Mouse (Mus musculus) ES-E14 (cell line): ENCODE results near the gene Tpm3. TPM values are rescaled to one million over a fixed set of nuclear protein-coding genes. Genes with fewer than 3 reads are reported as not detected.
A peak's percentile ranks its signal among the peaks of the same experiment; 100 is the strongest.

Experiments
- DNase-seq: peaks from one replicate; pipeline ENCODE4 v3.0.0-alpha.2; 2013; ENCODE audit warnings: low read depth, low spot score
- H3K27ac ChIP-seq: 2 replicates; pipeline ENCODE4 v1.5.1; 2012; ENCODE audit warnings: low read depth, mild to moderate bottlenecking, low read length, moderate library complexity, mixed read lengths; ENCODE audit not compliant: poor library complexity, insufficient read depth, severe bottlenecking
- H3K36me3 ChIP-seq: 2 replicates; pipeline ENCODE4 v1.6.1; 2012; ENCODE audit warnings: mild to moderate bottlenecking, low read length, moderate library complexity, mixed read lengths; ENCODE audit not compliant: control insufficient read depth, poor library complexity, insufficient read depth, severe bottlenecking
- H3K4me1 ChIP-seq, 2 experiments: fragments of 150-350 bp in 1 of 2; sonication (generic) in 1 of 2; 2 replicates each; pipeline ENCODE4 v1.6.1; 2012; ENCODE audit warnings: low read length in 2 of 2, mild to moderate bottlenecking in 1 of 2, mixed read lengths in 1 of 2; ENCODE audit not compliant: control insufficient read depth in 2 of 2, insufficient read depth in 2 of 2, poor library complexity in 1 of 2
- H3K4me3 ChIP-seq, 2 experiments: fragments of 150-350 bp in 1 of 2; sonication (generic) in 1 of 2; 2 replicates each; pipeline ENCODE4 v1.5.1; 2012; ENCODE audit warnings: low read length in 2 of 2, low read depth in 1 of 2, mild to moderate bottlenecking in 1 of 2, mixed read lengths in 1 of 2; ENCODE audit not compliant: insufficient read depth in 1 of 2, poor library complexity in 1 of 2, severe bottlenecking in 1 of 2
- H3K9ac ChIP-seq: 2 replicates; pipeline ENCODE4 v1.6.1; 2012; ENCODE audit warnings: low read depth, mild to moderate bottlenecking, low read length, mixed read lengths; ENCODE audit not compliant: poor library complexity, insufficient read depth, severe bottlenecking
- H3K9me3 ChIP-seq: fragments of 150-350 bp; sonication (generic); 2 replicates; pipeline ENCODE4 v1.6.1; 2012; ENCODE audit warnings: low read depth, mild to moderate bottlenecking, low read length; ENCODE audit not compliant: control insufficient read depth, insufficient read depth
- CHD2 ChIP-seq: IDR thresholded peaks from 2 replicates; pipeline ENCODE4 v1.6.1; 2014; ENCODE audit warnings: mild to moderate bottlenecking, low read depth, low read length, inconsistent platforms
- HCFC1 ChIP-seq: IDR thresholded peaks from 2 replicates; pipeline ENCODE4 v1.6.1; 2012; ENCODE audit warnings: low read length, inconsistent platforms, borderline replicate concordance; ENCODE audit not compliant: insufficient read depth
- MAFK ChIP-seq: IDR thresholded peaks from 2 replicates; pipeline ENCODE4 v1.6.1; 2014; ENCODE audit warnings: mild to moderate bottlenecking, low read depth, low read length, inconsistent platforms; ENCODE audit not compliant: insufficient read depth
- ZC3H11A ChIP-seq: IDR thresholded peaks from 2 replicates; pipeline ENCODE4 v1.6.1; 2012; ENCODE audit warnings: low read depth, mild to moderate bottlenecking, inconsistent platforms, low read length, borderline replicate concordance
- ZNF384 ChIP-seq: IDR thresholded peaks from 2 replicates; pipeline ENCODE4 v1.6.1; 2012; ENCODE audit warnings: low read depth, low read length, inconsistent platforms
- in situ Hi-C, 2 experiments: fragments of 600-800 bp; cut with MboI; formaldehyde crosslinking; loops; one replicate each; pipeline ENCODE4 v1.15.1; 2025; ENCODE audit warnings: low sequenced_read_pairs in 2 of 2, inconsistent platforms in 1 of 2; ENCODE audit not compliant: unreplicated experiment in 2 of 2
- total RNA-seq: library from RNA; depleted of rRNA; stranded (reverse); fragments of 300-350 nt; gene quantifications from 2 replicates; pipeline ENCODE4 v1.2.3, GENCODE M21; 2012

The Tpm3 gene
- total RNA-seq, 1 experiment: 287 TPM

DNA sequence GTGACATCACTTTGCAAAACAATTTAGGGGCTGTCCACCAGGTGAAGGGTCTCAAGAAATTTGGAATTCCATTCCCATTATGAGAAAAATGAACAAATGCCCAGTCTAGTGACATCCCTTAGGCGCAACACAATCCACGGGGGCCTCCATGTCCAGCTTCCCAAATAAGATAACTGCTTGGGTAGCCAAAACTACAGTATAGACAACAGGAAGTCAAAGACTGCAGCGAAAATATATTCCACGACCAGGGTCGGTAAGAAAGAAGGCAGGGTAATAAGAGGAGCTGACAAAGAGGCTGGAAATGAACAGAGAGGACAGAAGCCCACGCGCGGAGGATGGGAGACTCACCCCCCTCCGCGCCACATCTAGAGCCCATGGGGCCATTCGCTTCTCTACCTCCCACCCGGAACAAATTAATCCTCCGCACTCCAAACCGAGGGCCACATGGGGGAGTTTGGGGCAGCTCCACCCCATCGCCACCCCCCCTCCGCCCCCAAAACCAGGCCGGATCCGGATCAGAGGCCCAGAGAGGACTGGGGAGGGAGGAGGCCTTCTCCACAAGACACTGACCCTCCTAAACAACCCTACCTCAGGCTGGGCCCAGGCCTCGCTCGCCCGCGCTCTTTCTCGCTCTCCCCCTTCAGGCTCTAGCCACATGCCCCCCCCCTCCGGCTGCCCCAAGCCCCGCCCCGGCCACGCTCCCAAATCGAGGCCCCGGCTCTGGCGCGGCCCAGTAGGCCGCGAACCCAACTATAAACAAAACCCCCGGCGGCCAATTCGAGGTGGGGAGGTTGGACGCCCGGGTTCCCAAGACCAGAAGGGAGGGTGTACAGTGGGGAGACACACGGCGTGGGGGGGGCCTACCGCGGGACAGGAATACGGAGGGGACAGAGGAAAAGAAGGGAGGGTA is 20.8 kb upstream of the Tpm3 start, which contains the start of gene 4933434E20Rik:
Gene 4933434E20Rik (plus strand): TSS at position 196 of the 910 bp plus-strand sequence.
- in situ Hi-C loops: no loop called here
- TF ChIP-seq MAFK (no peak), HCFC1 (peak; percentile 41; the same call in 1 of the 2 replicates)
- Histone ChIP-seq H3K9ac (peak within 1 kb of the TSS; percentile 100), H3K4me3 (peak within 1 kb of the TSS; percentile 97 to 100), H3K9me3 (no peaks in the 10 kb centered on the region), H3K36me3 (peaks cover 9% of the 10 kb centered on the region), H3K4me1 (no peaks in the 10 kb centered on the region), H3K27ac (peak within 1 kb of the TSS; percentile 97)
- peak; percentile 15 for DNase-seq

DNA sequence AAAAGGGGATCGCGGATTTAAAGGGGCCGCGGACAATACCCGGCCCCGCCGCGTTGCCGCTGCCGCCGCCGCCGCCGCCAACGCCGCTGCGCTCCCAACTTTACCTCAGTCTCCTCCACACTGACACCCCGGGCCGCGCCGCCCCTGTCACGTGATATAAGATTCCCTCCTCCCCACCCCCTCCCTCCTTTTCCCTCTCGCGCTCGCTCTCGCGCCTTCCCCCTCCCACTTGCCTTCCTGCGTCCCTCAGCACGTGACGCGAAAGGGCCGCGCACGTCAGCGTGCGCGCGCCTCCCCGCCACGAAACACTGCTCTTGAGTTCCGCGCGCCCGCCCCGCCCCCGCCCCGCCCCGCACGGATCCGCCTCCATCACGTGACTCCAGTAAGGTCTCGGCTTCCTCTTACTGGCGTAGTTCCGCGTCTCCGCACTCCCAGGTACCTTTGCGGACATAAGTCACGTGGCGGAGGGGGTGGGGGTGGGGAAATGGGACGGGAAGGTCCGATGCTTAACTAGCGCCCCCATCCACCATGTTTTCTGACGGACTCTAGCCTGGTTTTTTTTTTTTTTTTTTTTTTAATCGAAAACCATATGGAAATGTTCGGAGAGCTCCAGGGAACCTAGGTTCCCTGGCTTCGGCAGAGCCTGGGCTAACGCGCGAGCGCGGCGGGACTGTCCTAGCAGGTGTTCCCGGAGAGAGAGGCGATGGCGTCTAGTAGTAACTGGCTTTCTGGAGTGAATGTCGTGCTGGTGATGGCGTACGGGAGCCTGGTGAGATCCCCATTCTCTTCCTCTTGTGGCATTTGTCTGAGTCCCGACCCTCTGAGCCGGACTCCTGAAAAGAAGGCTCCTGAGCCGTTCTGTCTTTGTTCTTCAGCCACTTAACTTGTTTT is 19.9 kb upstream of the Tpm3 start, which contains the start of gene Ubap2l:
Gene Ubap2l (minus strand): TSS at position 278 of the 891 bp plus-strand sequence.
- Histone ChIP-seq H3K4me3 (peak within 1 kb of the TSS; percentile 97 to 100), H3K4me1 (no peaks in the 10 kb centered on the region), H3K9ac (peak within 1 kb of the TSS; percentile 100), H3K36me3 (peaks cover 10% of the 10 kb centered on the region), H3K9me3 (no peaks in the 10 kb centered on the region), H3K27ac (peak within 1 kb of the TSS; percentile 97)
- TF ChIP-seq ZNF384 (peak; percentile 97), HCFC1 (peak; percentile 62; the same call in 1 of the 2 replicates), MAFK (no peak)
- in situ Hi-C loops: no loop called here
- DNase-seq: peak; percentile 97

DNA sequence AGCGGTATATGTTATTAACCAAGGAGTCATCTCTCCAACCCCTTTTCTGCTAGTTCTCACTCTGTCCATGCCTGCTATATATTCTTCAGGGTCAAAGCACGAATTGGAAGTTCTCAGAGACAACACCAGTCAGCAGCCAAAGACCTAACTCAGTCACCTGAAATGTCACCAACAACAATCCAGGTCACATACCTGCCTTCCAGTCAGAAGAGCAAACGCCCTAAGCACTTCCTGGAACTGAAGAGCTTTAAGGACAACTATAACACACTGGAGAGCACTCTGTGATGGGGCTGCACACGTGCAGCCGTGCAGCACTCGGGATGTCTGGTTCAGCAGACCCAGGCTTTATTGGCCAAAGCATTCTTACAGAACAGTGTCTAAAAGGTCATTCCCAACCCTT is 10.9 kb upstream of the Tpm3 start:
- DNase-seq: no peak
- Histone ChIP-seq H3K9ac (no peak overlapping the region), H3K36me3 (peaks cover 15% of the 10 kb centered on the region), H3K4me1 (no peaks in the 10 kb centered on the region; a peak in 1 of 4 replicates), H3K4me3 (no peak overlapping the region), H3K9me3 (no peaks in the 10 kb centered on the region), H3K27ac (no peak overlapping the region)
- in situ Hi-C loops: no loop called here
- TF ChIP-seq ZNF384 (no peak), HCFC1 (no peak), MAFK (no peak), ZC3H11A (no peak)

DNA sequence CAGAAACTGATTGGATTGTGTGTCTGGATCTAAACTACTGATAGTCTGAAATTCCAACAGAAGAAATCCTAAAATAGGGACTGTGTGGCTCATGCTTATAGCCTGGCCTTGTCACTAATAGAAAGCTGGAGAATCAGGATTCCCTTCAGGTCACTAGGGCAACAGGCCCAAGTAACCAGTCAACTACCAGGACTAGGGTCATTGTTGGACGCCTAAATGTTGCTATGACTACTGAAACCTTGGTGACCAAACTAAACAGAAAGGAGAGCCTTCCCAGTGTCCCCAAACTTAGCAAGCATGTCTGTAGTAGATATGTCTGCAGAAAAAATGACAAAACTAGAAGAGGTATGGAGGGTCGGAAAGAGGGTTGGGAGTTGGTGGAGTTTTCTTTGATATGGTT is 9.9 kb upstream of the Tpm3 start:
- H3K27ac ChIP-seq: no peak overlapping the region
- no peaks in the 10 kb centered on the region; a peak in 1 of 4 replicates for H3K4me1 ChIP-seq
- no peak for TF ChIP-seq MAFK
- TF ChIP-seq HCFC1: no peak
- TF ChIP-seq ZC3H11A: no peak
- no peak for TF ChIP-seq CHD2
- no peak for TF ChIP-seq ZNF384
- H3K9ac ChIP-seq: no peak overlapping the region
- H3K9me3 ChIP-seq: no peaks in the 10 kb centered on the region
- H3K4me3 ChIP-seq: no peak overlapping the region
- no peak for DNase-seq
- peaks cover 12% of the 10 kb centered on the region for H3K36me3 ChIP-seq
- in situ Hi-C loops: no loop called here
